Mouse (Mus musculus) olfactory bulb, adult 2 months (tissue): Measurements from ENCODE around the gene Nfe2.

Experiments
- CTCF ChIP-seq: fragments of 200-500 bp; IDR thresholded peaks from 2 replicates; pipeline ENCODE4 v1.5.1; 2012; ENCODE audit warnings: low read depth, mild to moderate bottlenecking, low read length, moderate library complexity; ENCODE audit not compliant: insufficient read depth
- POLR2A ChIP-seq: fragments of 200-500 bp; IDR thresholded peaks from 2 replicates; pipeline ENCODE4 v1.6.1; 2012; ENCODE audit warnings: mild to moderate bottlenecking, low read depth, low read length, moderate library complexity; ENCODE audit not compliant: insufficient read depth

DNA sequence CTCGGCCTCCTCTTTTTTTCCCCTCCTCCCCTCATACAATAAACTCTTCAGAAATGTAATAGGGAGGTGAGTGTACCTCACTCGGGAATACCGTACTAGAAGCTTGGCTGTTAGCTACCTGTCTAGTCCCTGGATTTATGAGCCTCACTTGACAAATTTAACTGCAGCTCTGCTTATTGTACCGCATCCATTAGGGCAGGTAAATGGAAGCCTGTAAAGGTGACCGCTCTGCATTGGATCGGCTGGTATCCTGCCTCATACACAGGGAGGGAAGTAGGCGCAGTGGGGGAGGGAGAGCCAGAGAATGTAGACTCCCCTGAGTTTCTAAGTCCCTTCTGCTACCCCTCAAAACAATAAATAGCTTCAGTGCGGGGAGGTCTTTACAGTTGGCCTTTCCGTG lies 32.6 kb upstream of the Nfe2 start:
- TF ChIP-seq POLR2A = no peak
- no peak for TF ChIP-seq CTCF
